Mouse (Mus musculus): Measurements from ENCODE around the gene Cdk2ap2. TPM values are rescaled to one million over a fixed set of nuclear protein-coding genes. Genes with fewer than 3 reads are reported as not detected.

The Cdk2ap2 gene
- polyA plus RNA-seq, 1 experiment from 2014 or later = 66.9 TPM

GRCm38 (mm10) chr19:4142416-4143173 lies 45.6 kb downstream of the Cdk2ap2 start:
- 0 out of 2 replicates have a peak, but pooled peaks cover under 1% of the 10 kb centered on the region for H3K4me1 ChIP-seq (replicated peaks)
- 91% methylated on average over 18 of the region's 18 CpGs for WGBS
- no peaks in the 10 kb centered on the region for H3K36me3 ChIP-seq
- ATAC-seq (ENCODE audit: insufficient number of reproducible peaks, insufficient read depth, low FRiP score, low TSS enrichment, low read depth) = no peak
- H3K9ac ChIP-seq (replicated peaks) = no peak overlapping the region
- no peak overlapping the region for H3K4me3 ChIP-seq (replicated peaks)
- H3K4me2 ChIP-seq = no peak overlapping the region
- 0 out of 2 replicates have a peak, but pooled peaks cover 4% of the 10 kb centered on the region for H3K9me3 ChIP-seq
- no peaks in the 10 kb centered on the region for H3K27me3 ChIP-seq
- no peak overlapping the region for H3K27ac ChIP-seq

- 81% methylated on average over 7 of the region's 7 CpGs for WGBS
- H3K4me2 ChIP-seq = no peak within 1 kb of the TSS
- no peaks in the 10 kb centered on the region for H3K27me3 ChIP-seq
- no peak for ATAC-seq (ENCODE audit: insufficient number of reproducible peaks, insufficient read depth, low FRiP score, low TSS enrichment, low read depth)
- H3K4me3 ChIP-seq (replicated peaks) = no peak within 1 kb of the TSS
- no peak within 1 kb of the TSS for H3K9ac ChIP-seq (replicated peaks)
- H3K36me3 ChIP-seq = no peaks in the 10 kb centered on the region
- H3K27ac ChIP-seq = no peak within 1 kb of the TSS
- H3K4me1 ChIP-seq (replicated peaks) = peaks cover 7% of the 10 kb centered on the region; the same call in 1 of the 2 replicates
- H3K9me3 ChIP-seq = 0 out of 2 replicates have a peak, but pooled peaks cover 4% of the 10 kb centered on the region
These were observed 46.8 kb downstream of the Cdk2ap2 start, which contains the start of gene Cabp4 for GRCm38 (mm10) chr19:4143759-4144268. Gene Cabp4, minus strand, starts transcription at chr19:4144033.

- no peak for ATAC-seq (ENCODE audit: insufficient number of reproducible peaks, insufficient read depth, low FRiP score, low TSS enrichment, low read depth)
- H3K4me2 ChIP-seq = no peak overlapping the region
These were observed 47.8 kb downstream of the Cdk2ap2 start for GRCm38 (mm10) chr19:4144550-4145498.

GRCm38 (mm10) chr19:4145936-4146335 lies 49.0 kb downstream of the Cdk2ap2 start:
- 0 out of 2 replicates have a peak, but pooled peaks cover 4% of the 10 kb centered on the region for H3K9me3 ChIP-seq
- H3K4me3 ChIP-seq (replicated peaks) = no peak overlapping the region
- WGBS = 91% methylated on average over 5 of the region's 5 CpGs
- H3K27me3 ChIP-seq = no peaks in the 10 kb centered on the region
- ATAC-seq (ENCODE audit: insufficient number of reproducible peaks, insufficient read depth, low FRiP score, low TSS enrichment, low read depth) = no peak
- no peak overlapping the region for H3K4me2 ChIP-seq
- no peak overlapping the region for H3K27ac ChIP-seq
- H3K36me3 ChIP-seq = peaks cover 11% of the 10 kb centered on the region
- no peak overlapping the region for H3K9ac ChIP-seq (replicated peaks)
- peaks cover 18% of the 10 kb centered on the region for H3K4me1 ChIP-seq (replicated peaks)

More at GRCm38 (mm10) chr19:4144550-4145498, 47.8 kb downstream of the Cdk2ap2 start:
- Histone ChIP-seq H3K9me3 (0 out of 2 replicates have a peak, but pooled peaks cover 4% of the 10 kb centered on the region), H3K36me3 (peaks cover under 1% of the 10 kb centered on the region; the same call in 1 of the 2 replicates), H3K27ac (no peak overlapping the region), H3K4me3 (replicated peaks) (no peak overlapping the region), H3K4me1 (replicated peaks) (peaks cover 17% of the 10 kb centered on the region), H3K9ac (replicated peaks) (no peak overlapping the region), H3K27me3 (no peaks in the 10 kb centered on the region)
- WGBS = 78% methylated on average over 16 of the region's 16 CpGs

GRCm38 (mm10) chr19:4146366-4147021 lies 49.5 kb downstream of the Cdk2ap2 start:
- Histone ChIP-seq H3K4me2 (no peak overlapping the region), H3K4me3 (replicated peaks) (no peak overlapping the region), H3K27ac (no peak overlapping the region), H3K27me3 (no peaks in the 10 kb centered on the region), H3K4me1 (replicated peaks) (peaks cover 18% of the 10 kb centered on the region), H3K9me3 (0 out of 2 replicates have a peak, but pooled peaks cover 4% of the 10 kb centered on the region), H3K9ac (replicated peaks) (no peak overlapping the region), H3K36me3 (peaks cover 17% of the 10 kb centered on the region)
- ATAC-seq (ENCODE audit: insufficient number of reproducible peaks, insufficient read depth, low FRiP score, low TSS enrichment, low read depth) = no peak
- WGBS = 63% methylated on average over 12 of the region's 12 CpGs

- Histone ChIP-seq H3K36me3 (peaks cover 22% of the 10 kb centered on the region), H3K4me3 (replicated peaks) (no peak overlapping the region), H3K9ac (replicated peaks) (no peak overlapping the region), H3K4me1 (replicated peaks) (peaks cover 18% of the 10 kb centered on the region), H3K4me2 (no peak overlapping the region), H3K27ac (no peak overlapping the region), H3K27me3 (no peaks in the 10 kb centered on the region), H3K9me3 (0 out of 2 replicates have a peak, but pooled peaks cover 4% of the 10 kb centered on the region)
- no peak for ATAC-seq (ENCODE audit: insufficient number of reproducible peaks, insufficient read depth, low FRiP score, low TSS enrichment, low read depth)
- WGBS = 59% methylated on average over 3 of the region's 3 CpGs
These were observed 50.0 kb downstream of the Cdk2ap2 start for GRCm38 (mm10) chr19:4147022-4147405.

- Histone ChIP-seq H3K4me3 (replicated peaks) (peak overlapping the region; percentile 92), H3K27ac (peak overlapping the region; percentile 56; the same call in 1 of the 2 replicates), H3K9ac (replicated peaks) (peak overlapping the region; percentile 81), H3K9me3 (0 out of 2 replicates have a peak, but pooled peaks cover 4% of the 10 kb centered on the region), H3K4me2 (peak overlapping the region; percentile 93), H3K36me3 (peaks cover 31% of the 10 kb centered on the region), H3K27me3 (no peaks in the 10 kb centered on the region), H3K4me1 (replicated peaks) (peaks cover 18% of the 10 kb centered on the region)
- no peak; the same call in 1 of the 2 replicates for ATAC-seq (ENCODE audit: insufficient number of reproducible peaks, insufficient read depth, low FRiP score, low TSS enrichment, low read depth)
- WGBS = 38% methylated on average over 9 of the region's 9 CpGs
These were observed 51.0 kb downstream of the Cdk2ap2 start for GRCm38 (mm10) chr19:4147782-4148490.

- peak within 1 kb of the TSS; percentile 73; the same call in 1 of the 2 replicates for H3K27ac ChIP-seq
- peaks cover 36% of the 10 kb centered on the region for H3K36me3 ChIP-seq
- peak within 1 kb of the TSS; percentile 93 for H3K4me2 ChIP-seq
- H3K27me3 ChIP-seq = no peaks in the 10 kb centered on the region
- peaks cover 18% of the 10 kb centered on the region for H3K4me1 ChIP-seq (replicated peaks)
- peak; percentile 93 for ATAC-seq (ENCODE audit: insufficient number of reproducible peaks, insufficient read depth, low FRiP score, low TSS enrichment, low read depth)
- H3K9me3 ChIP-seq = 0 out of 2 replicates have a peak, but pooled peaks cover 4% of the 10 kb centered on the region
- H3K9ac ChIP-seq (replicated peaks) = peak within 1 kb of the TSS; percentile 81
- peak within 1 kb of the TSS; percentile 92 for H3K4me3 ChIP-seq (replicated peaks)
- WGBS = under 1% methylated on average over 33 of the region's 33 CpGs
These were observed 51.5 kb downstream of the Cdk2ap2 start, which contains the start of gene Coro1b for GRCm38 (mm10) chr19:4148491-4148806. Gene Coro1b, plus strand, starts transcription at chr19:4148619.
